Mouse (Mus musculus) embryo, embryonic 11 days (tissue): ENCODE data around the gene Xrn2.
"Not testable (repeated sequence)": the region's sequence is repeated elsewhere in the genome, so short reads cannot be mapped to it uniquely, and the experiment has no call there.

Experiments used
- DNase-seq: peaks from one replicate; pipeline ENCODE4 v3.0.0-alpha.2; 2015

Xrn2 gene

GRCm38 (mm10) chr2:147012623-147013184, at the start of gene Xrn2:
Xrn2 (plus strand) TSS chr2:147012996.
- DNase-seq, result peak; percentile 96

- DNase-seq, result no peak
These were observed 37.8 kb upstream of the Xrn2 start for GRCm38 (mm10) chr2:146975024-146975423.

- no peak for DNase-seq
These were observed 37.3 kb upstream of the Xrn2 start for GRCm38 (mm10) chr2:146975453-146976028.

GRCm38 (mm10) chr2:146982786-146983185, 30.0 kb upstream of the Xrn2 start:
- DNase-seq, result no peak

GRCm38 (mm10) chr2:146984831-146985230, 28.0 kb upstream of the Xrn2 start:
- DNase-seq, result no peak

GRCm38 (mm10) chr2:146985807-146986206, 27.0 kb upstream of the Xrn2 start:
- no peak for DNase-seq

- DNase-seq, result no peak
These were observed 26.4 kb upstream of the Xrn2 start for GRCm38 (mm10) chr2:146986429-146986828.

GRCm38 (mm10) chr2:147007265-147007664, 5.5 kb upstream of the Xrn2 start:
- no peak for DNase-seq

- no peak for DNase-seq
These were observed 3.7 kb upstream of the Xrn2 start for GRCm38 (mm10) chr2:147009084-147009483.

GRCm38 (mm10) chr2:147010141-147010540, 2.7 kb upstream of the Xrn2 start:
- DNase-seq, result no peak

GRCm38 (mm10) chr2:147010952-147011351, 1.8 kb upstream of the Xrn2 start:
- no peak for DNase-seq

- no peak for DNase-seq
These were observed 1.2 kb upstream of the Xrn2 start for GRCm38 (mm10) chr2:147011474-147012140.

- no peak for DNase-seq
These were observed 614 bp upstream of the Xrn2 start for GRCm38 (mm10) chr2:147012141-147012622.

- DNase-seq, result peak; percentile 95
These were observed 586 bp downstream of the Xrn2 start for GRCm38 (mm10) chr2:147013194-147013969.

- peak; percentile 7 for DNase-seq
These were observed 1.5 kb downstream of the Xrn2 start for GRCm38 (mm10) chr2:147014101-147014886.

- not testable (repeated sequence) for DNase-seq
These were observed 9.2 kb downstream of the Xrn2 start for GRCm38 (mm10) chr2:147022041-147022440.

- no peak for DNase-seq
These were observed 10.3 kb downstream of the Xrn2 start for GRCm38 (mm10) chr2:147023067-147023466.

GRCm38 (mm10) chr2:147023560-147023959, 10.8 kb downstream of the Xrn2 start:
- no peak for DNase-seq

- no peak for DNase-seq
These were observed 20.3 kb downstream of the Xrn2 start for GRCm38 (mm10) chr2:147033065-147033464.

GRCm38 (mm10) chr2:147035864-147036263, 23.1 kb downstream of the Xrn2 start:
- DNase-seq, result no peak

- DNase-seq, result no peak
These were observed 34.3 kb downstream of the Xrn2 start for GRCm38 (mm10) chr2:147047051-147047450.

- no peak for DNase-seq
These were observed 40.6 kb downstream of the Xrn2 start for GRCm38 (mm10) chr2:147053229-147053892.
